Mouse (Mus musculus): ENCODE data around the gene Nufip1. TPM values are rescaled to one million over a fixed set of nuclear protein-coding genes. Genes with fewer than 3 reads are reported as not detected.
A peak's percentile ranks its signal among the peaks of the same experiment; 100 is the strongest.

Gene Nufip1
- total and polyA plus RNA-seq, 3 experiments = 20.6 to 36.5 (median 21.6) TPM

DNA sequence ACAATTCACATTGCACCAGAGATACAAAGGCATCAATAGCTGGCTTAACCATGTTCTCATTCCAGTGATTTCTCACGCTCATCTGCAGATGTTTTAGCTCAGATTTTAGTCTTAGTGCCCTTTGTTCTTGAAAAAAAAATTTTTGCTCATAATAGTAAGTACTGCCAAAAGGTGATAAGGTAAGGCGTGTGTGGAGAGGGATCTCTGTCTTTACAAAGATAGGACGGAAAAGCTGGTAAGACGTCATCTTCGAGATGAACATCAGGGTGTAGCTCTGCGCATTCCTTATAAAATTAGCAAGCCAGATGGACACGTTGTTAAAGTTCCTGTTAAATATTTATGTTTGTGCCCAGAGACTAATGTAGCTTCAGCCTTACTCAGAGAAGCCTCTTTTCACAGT is 35.2 kb downstream of the Nufip1 start:
- H3K4me1 ChIP-seq (ENCODE audit: control insufficient read depth in 1 of 2, insufficient read depth in 2 of 2, low read length in 2 of 2) = peaks cover 5 to 35% of the 10 kb centered on the region in 2 experiments
- peak overlapping the region; percentile 81 for H3K27ac ChIP-seq (ENCODE audit: control insufficient read depth, low read depth, low read length)
- peak overlapping the region; percentile 34 for H3K9ac ChIP-seq (ENCODE audit: control insufficient read depth, low read depth, low read length, poor library complexity, severe bottlenecking)
- H3K4me3 ChIP-seq (ENCODE audit: control insufficient read depth in 1 of 2, insufficient read depth in 1 of 2, low read depth in 2 of 2, low read length in 2 of 2) = no peak overlapping the region
- TF ChIP-seq ETS1 (IDR thresholded peaks at IDR 0.05; ENCODE audit: low read depth, low read length) (peak; percentile 98), EP300 (IDR thresholded peaks at IDR 0.05; ENCODE audit: low read depth in 1 of 2, low read length in 2 of 2) (peak; percentile 86 to 94), ELF1 (IDR thresholded peaks at IDR 0.05; ENCODE audit: low read depth, low read length) (0 out of 2 replicates have a peak, but pooled peaks have one; percentile 10), HCFC1 (IDR thresholded peaks at IDR 0.05; ENCODE audit: low read depth, low read length) (peak; percentile 34; the same call in 1 of the 2 replicates), MXI1 (IDR thresholded peaks at IDR 0.05; ENCODE audit: low read depth, low read length) (peak; percentile 77), UBTF (IDR thresholded peaks at IDR 0.05; ENCODE audit: borderline replicate concordance, insufficient read depth, low read depth, low read length) (no peak), USF2 (IDR thresholded peaks at IDR 0.05; ENCODE audit: borderline replicate concordance in 1 of 2, insufficient read depth in 1 of 2, low read depth in 1 of 2, low read length in 2 of 2) (no peak), CTCF (IDR thresholded peaks at IDR 0.05 in 2 of 3, conservative IDR thresholded peaks at IDR 0.05 in 1 of 3; ENCODE audit: control insufficient read depth in 1 of 3, insufficient read depth in 1 of 3, low read depth in 2 of 3, low read length in 3 of 3, poor library complexity in 1 of 3, severe bottlenecking in 1 of 3) (no peak), TCF12 (IDR thresholded peaks at IDR 0.05; ENCODE audit: low read depth, low read length) (peak; percentile 96), BHLHE40 (IDR thresholded peaks at IDR 0.05; ENCODE audit: borderline replicate concordance, low read depth, low read length) (peak; percentile 87), GATA1 (IDR thresholded peaks at IDR 0.05; ENCODE audit: low read depth, low read length) (peak; percentile 91), SMC3 (IDR thresholded peaks at IDR 0.05; ENCODE audit: low read depth, low read length) (no peak), TBP (IDR thresholded peaks at IDR 0.05; ENCODE audit: low read depth, low read length) (no peak), ZNF384 (IDR thresholded peaks at IDR 0.05; ENCODE audit: low read depth, low read length) (peak; percentile 94), MAX (IDR thresholded peaks at IDR 0.05; ENCODE audit: low read length) (peak; percentile 64), SIN3A (IDR thresholded peaks at IDR 0.05; ENCODE audit: low read length) (peak; percentile 76), ZKSCAN1 (IDR thresholded peaks at IDR 0.05; ENCODE audit: low read depth, low read length) (no peak), MYC (IDR thresholded peaks at IDR 0.05; ENCODE audit: low read depth, low read length) (peak; percentile 61; the same call in 1 of the 2 replicates), MAZ (IDR thresholded peaks at IDR 0.05; ENCODE audit: low read depth, low read length) (0 out of 2 replicates have a peak, but pooled peaks have one; percentile 60), MAFK (IDR thresholded peaks at IDR 0.05; ENCODE audit: borderline replicate concordance, low read depth, low read length) (peak; percentile 51; the same call in 1 of the 2 replicates), RCOR1 (IDR thresholded peaks at IDR 0.05; ENCODE audit: low read depth, low read length) (peak; percentile 96), NRF1 (IDR thresholded peaks at IDR 0.05; ENCODE audit: insufficient read depth, low read depth, low read length, poor library complexity, severe bottlenecking) (0 out of 2 replicates have a peak, but pooled peaks have one; percentile 20), MEF2A (IDR thresholded peaks at IDR 0.05; ENCODE audit: extremely low read depth, insufficient replicate concordance, low read depth, low read length, poor library complexity, severe bottlenecking) (peak; percentile 75; the same call in 1 of the 2 replicates), TAL1 (IDR thresholded peaks at IDR 0.05; ENCODE audit: low read length) (peak; percentile 90), NELFE (IDR thresholded peaks at IDR 0.05; ENCODE audit: low read depth, low read length) (no peak)
- no peaks in the 10 kb centered on the region for H3K27me3 ChIP-seq (ENCODE audit: control insufficient read depth in 1 of 2, insufficient read depth in 2 of 2, low read length in 2 of 2)
- peaks cover 0 to 26% of the 10 kb centered on the region in 2 experiments; a peak in 2 of 4 replicates for H3K36me3 ChIP-seq (ENCODE audit: control insufficient read depth in 1 of 2, insufficient read depth in 2 of 2, low read length in 2 of 2)
- DNase-seq (ENCODE audit: low read depth, low spot score) = peak; percentile 79
- H3K9me3 ChIP-seq (replicated peaks; ENCODE audit: insufficient read depth, low read length) = no peaks in the 10 kb centered on the region
- H3K79me2 ChIP-seq (ENCODE audit: control insufficient read depth, insufficient read depth, low read length, poor library complexity) = no peaks in the 10 kb centered on the region; the same call in 1 of the 2 replicates

All from MEL (cell line).